Mouse (Mus musculus): ENCODE data around the gene Pgpep1.

Pgpep1 gene

GRCm38 (mm10) chr8:70658897-70659603 lies 1.1 kb downstream of the Pgpep1 start:
- DNase-seq: no peak

- no peak for DNase-seq
These were observed 2.4 kb downstream of the Pgpep1 start for GRCm38 (mm10) chr8:70657739-70658138.

GRCm38 (mm10) chr8:70657214-70657613 lies 3.0 kb downstream of the Pgpep1 start:
- DNase-seq: no peak

GRCm38 (mm10) chr8:70656193-70656790 lies 3.9 kb downstream of the Pgpep1 start:
- no peak for DNase-seq

GRCm38 (mm10) chr8:70655469-70655868 lies 4.7 kb downstream of the Pgpep1 start:
- DNase-seq: no peak

GRCm38 (mm10) chr8:70654121-70654520 lies 6.1 kb downstream of the Pgpep1 start:
- DNase-seq: no peak

- peak in 1 of 2 experiments; percentile 42 for DNase-seq
These were observed 7.0 kb downstream of the Pgpep1 start for GRCm38 (mm10) chr8:70653226-70653625.

GRCm38 (mm10) chr8:70650351-70650750 lies 9.8 kb downstream of the Pgpep1 start:
- no peak for DNase-seq

- peak; percentile 69 to 79 for DNase-seq
These were observed 10.9 kb downstream of the Pgpep1 start for GRCm38 (mm10) chr8:70649324-70649723.

GRCm38 (mm10) chr8:70648921-70649320 lies 11.3 kb downstream of the Pgpep1 start:
- DNase-seq: no peak

GRCm38 (mm10) chr8:70648164-70648442 lies 12.1 kb downstream of the Pgpep1 start:
- no peak for DNase-seq

GRCm38 (mm10) chr8:70647343-70648163 lies 12.6 kb downstream of the Pgpep1 start:
- DNase-seq: no peak

GRCm38 (mm10) chr8:70646775-70647174 lies 13.4 kb downstream of the Pgpep1 start:
- DNase-seq: no peak

- no peak for DNase-seq
These were observed 13.8 kb downstream of the Pgpep1 start for GRCm38 (mm10) chr8:70646369-70646768.

GRCm38 (mm10) chr8:70645501-70646224 lies 14.5 kb downstream of the Pgpep1 start:
- DNase-seq: no peak

GRCm38 (mm10) chr8:70644065-70644464 lies 16.1 kb downstream of the Pgpep1 start:
- DNase-seq: no peak

- DNase-seq: no peak
These were observed 17.2 kb downstream of the Pgpep1 start for GRCm38 (mm10) chr8:70643019-70643418.

- no peak for DNase-seq
These were observed 21.4 kb downstream of the Pgpep1 start for GRCm38 (mm10) chr8:70638752-70639151.

- no peak for DNase-seq
These were observed 23.4 kb downstream of the Pgpep1 start for GRCm38 (mm10) chr8:70636838-70637237.

GRCm38 (mm10) chr8:70635527-70635926 lies 24.7 kb downstream of the Pgpep1 start:
- DNase-seq: no peak

- no peak for DNase-seq
These were observed 26.1 kb downstream of the Pgpep1 start for GRCm38 (mm10) chr8:70634066-70634465.

GRCm38 (mm10) chr8:70632346-70632892 lies 27.8 kb downstream of the Pgpep1 start, which contains the start of gene Gdf15:
Gdf15 (minus strand) TSS chr8:70632456.
- no peak for DNase-seq

GRCm38 (mm10) chr8:70631436-70631835 lies 28.8 kb downstream of the Pgpep1 start:
- peak in 1 of 2 experiments; percentile 30 for DNase-seq
